Mouse (Mus musculus): Measurements from ENCODE around the gene Gm1113. TPM values are rescaled to one million over a fixed set of nuclear protein-coding genes. Genes with fewer than 3 reads are reported as not detected.

Gene Gm1113
- polyA plus RNA-seq, 1 experiment = not detected

GRCm38 (mm10) chr9:35529796-35530195 is 11.7 kb upstream of the Gm1113 start:
- Histone ChIP-seq H3K27ac (ENCODE audit: insufficient read depth, low read depth, low read length) (no peak overlapping the region), H3K4me1 (ENCODE audit: control insufficient read depth, insufficient read depth, low read length) (no peaks in the 10 kb centered on the region), H3K4me3 (ENCODE audit: insufficient read depth, low read length) (no peak overlapping the region)
- TF ChIP-seq POLR2A (IDR thresholded peaks at IDR 0.05; ENCODE audit: borderline replicate concordance, low read depth, low read length) (no peak), CTCF (IDR thresholded peaks at IDR 0.05; ENCODE audit: low read depth, low read length) (no peak)

- Histone ChIP-seq H3K27ac (ENCODE audit: insufficient read depth, low read depth, low read length) (no peak overlapping the region), H3K4me1 (ENCODE audit: control insufficient read depth, insufficient read depth, low read length) (no peaks in the 10 kb centered on the region), H3K4me3 (ENCODE audit: insufficient read depth, low read length) (no peak overlapping the region)
- TF ChIP-seq CTCF (IDR thresholded peaks at IDR 0.05; ENCODE audit: low read depth, low read length) (no peak), POLR2A (IDR thresholded peaks at IDR 0.05; ENCODE audit: borderline replicate concordance, low read depth, low read length) (no peak)
These were observed 11.1 kb upstream of the Gm1113 start for GRCm38 (mm10) chr9:35529141-35529540.

- Histone ChIP-seq H3K4me3 (ENCODE audit: insufficient read depth, low read length) (no peak overlapping the region), H3K27ac (ENCODE audit: insufficient read depth, low read depth, low read length) (no peak overlapping the region), H3K4me1 (ENCODE audit: control insufficient read depth, insufficient read depth, low read length) (no peaks in the 10 kb centered on the region)
- no peak for TF ChIP-seq POLR2A (IDR thresholded peaks at IDR 0.05; ENCODE audit: borderline replicate concordance, low read depth, low read length)
- peak; percentile 60 for TF ChIP-seq CTCF (IDR thresholded peaks at IDR 0.05; ENCODE audit: low read depth, low read length)
These were observed 5.9 kb upstream of the Gm1113 start for GRCm38 (mm10) chr9:35523941-35524411.

- Histone ChIP-seq H3K4me3 (ENCODE audit: insufficient read depth, low read length) (no peak overlapping the region), H3K4me1 (ENCODE audit: control insufficient read depth, insufficient read depth, low read length) (no peaks in the 10 kb centered on the region), H3K27ac (ENCODE audit: insufficient read depth, low read depth, low read length) (no peak overlapping the region)
- no peak for TF ChIP-seq CTCF (IDR thresholded peaks at IDR 0.05; ENCODE audit: low read depth, low read length)
- TF ChIP-seq POLR2A (IDR thresholded peaks at IDR 0.05; ENCODE audit: borderline replicate concordance, low read depth, low read length) = no peak
These were observed 5.5 kb upstream of the Gm1113 start for GRCm38 (mm10) chr9:35523541-35523940.

GRCm38 (mm10) chr9:35522821-35523515 is 4.9 kb upstream of the Gm1113 start:
- Histone ChIP-seq H3K4me1 (ENCODE audit: control insufficient read depth, insufficient read depth, low read length) (no peaks in the 10 kb centered on the region), H3K27ac (ENCODE audit: insufficient read depth, low read depth, low read length) (no peak overlapping the region), H3K4me3 (ENCODE audit: insufficient read depth, low read length) (no peak overlapping the region)
- TF ChIP-seq POLR2A (IDR thresholded peaks at IDR 0.05; ENCODE audit: borderline replicate concordance, low read depth, low read length) (no peak), CTCF (IDR thresholded peaks at IDR 0.05; ENCODE audit: low read depth, low read length) (no peak)

- Histone ChIP-seq H3K27ac (ENCODE audit: insufficient read depth, low read depth, low read length) (no peak overlapping the region), H3K4me1 (ENCODE audit: control insufficient read depth, insufficient read depth, low read length) (no peaks in the 10 kb centered on the region), H3K4me3 (ENCODE audit: insufficient read depth, low read length) (no peak overlapping the region)
- TF ChIP-seq CTCF (IDR thresholded peaks at IDR 0.05; ENCODE audit: low read depth, low read length) = no peak
- TF ChIP-seq POLR2A (IDR thresholded peaks at IDR 0.05; ENCODE audit: borderline replicate concordance, low read depth, low read length) = no peak
These were observed 4.2 kb upstream of the Gm1113 start for GRCm38 (mm10) chr9:35522241-35522640.

GRCm38 (mm10) chr9:35520631-35521348 is 2.7 kb upstream of the Gm1113 start:
- no peak overlapping the region for H3K4me3 ChIP-seq (ENCODE audit: insufficient read depth, low read length)
- TF ChIP-seq CTCF (IDR thresholded peaks at IDR 0.05; ENCODE audit: low read depth, low read length) = no peak
- no peak for TF ChIP-seq POLR2A (IDR thresholded peaks at IDR 0.05; ENCODE audit: borderline replicate concordance, low read depth, low read length)
- H3K4me1 ChIP-seq (ENCODE audit: control insufficient read depth, insufficient read depth, low read length) = no peaks in the 10 kb centered on the region
- H3K27ac ChIP-seq (ENCODE audit: insufficient read depth, low read depth, low read length) = no peak overlapping the region

- Histone ChIP-seq H3K4me3 (ENCODE audit: insufficient read depth, low read length) (no peak overlapping the region), H3K4me1 (ENCODE audit: control insufficient read depth, insufficient read depth, low read length) (no peaks in the 10 kb centered on the region), H3K27ac (ENCODE audit: insufficient read depth, low read depth, low read length) (no peak overlapping the region)
- no peak for TF ChIP-seq POLR2A (IDR thresholded peaks at IDR 0.05; ENCODE audit: borderline replicate concordance, low read depth, low read length)
- no peak for TF ChIP-seq CTCF (IDR thresholded peaks at IDR 0.05; ENCODE audit: low read depth, low read length)
These were observed 1.4 kb downstream of the Gm1113 start for GRCm38 (mm10) chr9:35516711-35517110.

- TF ChIP-seq CTCF (IDR thresholded peaks at IDR 0.05; ENCODE audit: low read depth, low read length) = no peak
- TF ChIP-seq POLR2A (IDR thresholded peaks at IDR 0.05; ENCODE audit: borderline replicate concordance, low read depth, low read length) = no peak
- H3K4me1 ChIP-seq (ENCODE audit: control insufficient read depth, insufficient read depth, low read length) = no peaks in the 10 kb centered on the region
- no peak overlapping the region for H3K4me3 ChIP-seq (ENCODE audit: insufficient read depth, low read length)
These were observed 1.9 kb downstream of the Gm1113 start for GRCm38 (mm10) chr9:35516182-35516581.

GRCm38 (mm10) chr9:35513900-35514299 is 4.2 kb downstream of the Gm1113 start:
- Histone ChIP-seq H3K27ac (ENCODE audit: insufficient read depth, low read depth, low read length) (no peak overlapping the region), H3K4me3 (ENCODE audit: insufficient read depth, low read length) (no peak overlapping the region), H3K4me1 (ENCODE audit: control insufficient read depth, insufficient read depth, low read length) (no peaks in the 10 kb centered on the region)
- TF ChIP-seq POLR2A (IDR thresholded peaks at IDR 0.05; ENCODE audit: borderline replicate concordance, low read depth, low read length) = no peak
- TF ChIP-seq CTCF (IDR thresholded peaks at IDR 0.05; ENCODE audit: low read depth, low read length) = no peak

More at GRCm38 (mm10) chr9:35516182-35516581, 1.9 kb downstream of the Gm1113 start:
- no peak overlapping the region for H3K27ac ChIP-seq (ENCODE audit: insufficient read depth, low read depth, low read length)
